In genomic region chr5:117363066-117363782, GRCm38 (mm10) we compare ENCODE assay signal across 9 mouse cellular contexts. TPM values are rescaled to one million over a fixed set of nuclear protein-coding genes. Genes with fewer than 3 reads are reported as not detected.
A peak's percentile ranks its signal among the peaks of the same experiment; 100 is the strongest.
DNase-seq lines count a peak whose midpoint lies in the region; ATAC-seq and TF ChIP-seq lines count a peak whose summit lies in the region.
"Had no signal": no experiment of that assay in that cellular context is flagged by ENCODE, and none has a peak within 500 bp of the region (broad histone marks: within the 10 kb centered on the region; RNA-seq: fewer than 3 reads in every experiment).

No protein-coding gene starts in this region.

- H3K36me3 ChIP-seq in forebrain, postnatal 0 days (ENCODE audit: insufficient read depth), result peaks cover 40% of the 10 kb centered on the region

- no peak overlapping the region for H3K9ac ChIP-seq in forebrain, postnatal 0 days

- POLR2A ChIA-PET in Patski (lab: Charles Lee), result interaction anchor here (0.8 to 1.1 kb wide), 3 partner anchors 9 to 16 kb away, joined by 3 read pairs; no protein-coding TSS in a partner anchor

- peaks cover 12% of the 10 kb centered on the region for H3K4me1 ChIP-seq in forebrain, postnatal 0 days (ENCODE audit: insufficient read depth)

- WGBS in forebrain, postnatal 0 days, result 60% methylated on average over 15 of the region's 15 CpGs

- H3K9me3 ChIP-seq in forebrain, postnatal 0 days (ENCODE audit: low read length), result no peaks in the 10 kb centered on the region

- H3K27me3 ChIP-seq in Patski, result no peaks in the 10 kb centered on the region
- no peaks in the 10 kb centered on the region for H3K27me3 ChIP-seq in forebrain, postnatal 0 days (ENCODE audit: insufficient read depth, low read length)
- H3K27me3 ChIP-seq: CH12.LX had no signal

- no peak for ATAC-seq in cerebellum, adult (ENCODE audit: insufficient number of reproducible peaks, low FRiP score, low TSS enrichment)
- peak; percentile 89 for ATAC-seq in Patski
- ATAC-seq in hematopoietic stem cell, adult 5-6 weeks (replicated peaks in 1 of 2; ENCODE audit: insufficient read depth in 1 of 2, low FRiP score in 2 of 2, low TSS enrichment in 1 of 2, low read depth in 1 of 2, poor library complexity in 2 of 2, severe bottlenecking in 2 of 2), result peak; percentile 39 to 59
- ATAC-seq in megakaryocyte-erythroid progenitor cell, adult 5-6 weeks (replicated peaks; ENCODE audit: low FRiP score, low TSS enrichment, poor library complexity, severe bottlenecking), result no peak
- no peak for ATAC-seq in forebrain, postnatal 0 days

- DNase-seq in cerebellum, postnatal 25 days, result peak; percentile 46 to 53
- DNase-seq in Patski (ENCODE audit: low read depth, low spot score), result peak; percentile 97
- peak; percentile 75 for DNase-seq in lung, postnatal 36 days
- DNase-seq in testis, postnatal 14 days (ENCODE audit: low spot score), result no peak
- DNase-seq in forebrain, postnatal 0 days, result no peak

- in situ Hi-C loops in Patski (cut with MboI; ENCODE audit: low pct_unique_long_range_greater_than_20kb), result loop anchor here (5.0 to 25.0 kb wide), 3 partner anchors 206 to 1348 kb away; no protein-coding TSS in a partner anchor

- H3K4me2 ChIP-seq in forebrain, postnatal 0 days (ENCODE audit: low read depth), result no peak overlapping the region

- CTCF ChIA-PET in Patski (lab: Charles Lee), result interaction anchor here (1.0 to 2.3 kb wide), 3 partner anchors 56 to 82 kb away, joined by 3 to 10 read pairs (median 4); no protein-coding TSS in a partner anchor

- no peak for TF ChIP-seq CTCF in Patski (IDR thresholded peaks at IDR 0.05)
- TF ChIP-seq CTCF in forebrain, postnatal 0 days (IDR thresholded peaks at IDR 0.05; ENCODE audit: low read depth), result no peak

- no peak overlapping the region for H3K27ac ChIP-seq in forebrain, postnatal 0 days (ENCODE audit: low read depth, low read length)

- H3K4me3 ChIP-seq in forebrain, postnatal 0 days (ENCODE audit: low read depth, low read length), result no peak overlapping the region

RNA-seq across cellular contexts. Expression of gene Wsb2, which starts 6.1 kb away (rescaled TPM):
- polyA plus RNA-seq in Patski (2021), result 197 TPM
- total RNA-seq in hematopoietic stem cell, adult 5-6 weeks (2017), result 13.6 and 19.2 TPM in 2 replicates
- total RNA-seq in megakaryocyte-erythroid progenitor cell, adult 5-6 weeks (2014; fragmentation: Nextera tagmentation), result 18.1 and 23.1 TPM in 2 replicates
- 18.9 and 87.8 TPM in 2 replicates for total RNA-seq in megakaryocyte-erythroid progenitor cell, adult 5-6 weeks (2017)
- total RNA-seq in forebrain, postnatal 0 days (2014; rRNA removed), result 296 and 318 TPM in 2 replicates
- 292 and 327 TPM in 2 replicates for polyA plus RNA-seq in forebrain, postnatal 0 days (2015; fragmentation: Nextera tagmentation; extraction: Ambion mirVana)

RNA-seq across cellular contexts. Expression of gene Rfc5, which starts 25.6 kb away (rescaled TPM):
- 45.0 TPM for polyA plus RNA-seq in Patski (2021)
- 47.2 and 49.0 TPM in 2 replicates for total RNA-seq in hematopoietic stem cell, adult 5-6 weeks (2017)
- 65.5 and 93.1 TPM in 2 replicates for total RNA-seq in megakaryocyte-erythroid progenitor cell, adult 5-6 weeks (2014; fragmentation: Nextera tagmentation)
- 50.7 and 58.1 TPM in 2 replicates for total RNA-seq in megakaryocyte-erythroid progenitor cell, adult 5-6 weeks (2017)
- 21.3 and 29.0 TPM in 2 replicates for total RNA-seq in forebrain, postnatal 0 days (2014; rRNA removed)
- 28.7 and 30.2 TPM in 2 replicates for polyA plus RNA-seq in forebrain, postnatal 0 days (2015; fragmentation: Nextera tagmentation; extraction: Ambion mirVana)

RNA-seq across cellular contexts. Expression of gene Vsig10, which starts 44.3 kb away (rescaled TPM):
- polyA plus RNA-seq in Patski (2021), result 46.8 TPM
- total RNA-seq in hematopoietic stem cell, adult 5-6 weeks (2017), result 9.7 and 10.4 TPM in 2 replicates
- 1.6 and 2.5 TPM in 2 replicates for total RNA-seq in megakaryocyte-erythroid progenitor cell, adult 5-6 weeks (2014; fragmentation: Nextera tagmentation)
- 1.4 and 2.2 TPM in 2 replicates for total RNA-seq in megakaryocyte-erythroid progenitor cell, adult 5-6 weeks (2017)
- total RNA-seq in forebrain, postnatal 0 days (2014; rRNA removed), result 1.0 and 1.4 TPM in 2 replicates
- 0.77 and 1.4 TPM in 2 replicates for polyA plus RNA-seq in forebrain, postnatal 0 days (2015; fragmentation: Nextera tagmentation; extraction: Ambion mirVana)

RNA-seq across cellular contexts. Expression of gene Ksr2, which starts 50.6 kb away (rescaled TPM):
- not detected for polyA plus RNA-seq in Patski (2021)
- total RNA-seq in hematopoietic stem cell, adult 5-6 weeks (2017), result 0.19 and 0.25 TPM in 2 replicates
- 0.25 TPM in 1 of 2 replicates, not detected in the other for total RNA-seq in megakaryocyte-erythroid progenitor cell, adult 5-6 weeks (2014; fragmentation: Nextera tagmentation)
- total RNA-seq in megakaryocyte-erythroid progenitor cell, adult 5-6 weeks (2017), result not detected in 2 replicates
- total RNA-seq in forebrain, postnatal 0 days (2014; rRNA removed), result 6.8 and 9.2 TPM in 2 replicates
- 2.5 and 5.4 TPM in 2 replicates for polyA plus RNA-seq in forebrain, postnatal 0 days (2015; fragmentation: Nextera tagmentation; extraction: Ambion mirVana)

Comparison
In these comparisons a context has a peak if more than half of its experiments do, and no peak if none do; other contexts are left out.
1. DNase-seq: peak in cerebellum, postnatal 25 days (2 of 2), Patski (single experiment) and lung, postnatal 36 days (single experiment); none in testis, postnatal 14 days (single experiment) and forebrain, postnatal 0 days (single experiment).
2. ATAC-seq: peak in Patski (single experiment) and hematopoietic stem cell, adult 5-6 weeks (2 of 2); none in cerebellum, adult (single experiment), megakaryocyte-erythroid progenitor cell, adult 5-6 weeks (single experiment) and forebrain, postnatal 0 days (single experiment).